Mouse (Mus musculus) thymus, postnatal 4 days (tissue): ENCODE results near the gene Rasgrp1.

ENCODE experiments used
- DNase-seq: peaks from one replicate; pipeline ENCODE4 v3.0.0; 2021

Rasgrp1 gene

GRCm38 (mm10) chr2:117331634-117332033 is 11.2 kb downstream of the Rasgrp1 start:
- peak; percentile 80 for DNase-seq

GRCm38 (mm10) chr2:117328521-117329285 is 14.1 kb downstream of the Rasgrp1 start:
- DNase-seq, result no peak

- DNase-seq, result no peak
These were observed 20.4 kb downstream of the Rasgrp1 start for GRCm38 (mm10) chr2:117322399-117322798.

GRCm38 (mm10) chr2:117321231-117321630 is 21.6 kb downstream of the Rasgrp1 start:
- DNase-seq, result no peak

- DNase-seq, result no peak
These were observed 23.8 kb downstream of the Rasgrp1 start for GRCm38 (mm10) chr2:117318991-117319390.

GRCm38 (mm10) chr2:117313586-117314235 is 29.1 kb downstream of the Rasgrp1 start:
- no peak for DNase-seq

- DNase-seq, result no peak
These were observed 30.3 kb downstream of the Rasgrp1 start for GRCm38 (mm10) chr2:117312441-117312895.

GRCm38 (mm10) chr2:117312030-117312429 is 30.8 kb downstream of the Rasgrp1 start:
- no peak for DNase-seq

GRCm38 (mm10) chr2:117311349-117311748 is 31.5 kb downstream of the Rasgrp1 start:
- no peak for DNase-seq

- DNase-seq, result no peak
These were observed 33.8 kb downstream of the Rasgrp1 start for GRCm38 (mm10) chr2:117309046-117309445.

- no peak for DNase-seq
These were observed 34.8 kb downstream of the Rasgrp1 start for GRCm38 (mm10) chr2:117307959-117308358.

- no peak for DNase-seq
These were observed 37.9 kb downstream of the Rasgrp1 start for GRCm38 (mm10) chr2:117304941-117305340.

- peak; percentile 35 for DNase-seq
These were observed 39.1 kb downstream of the Rasgrp1 start for GRCm38 (mm10) chr2:117303391-117304350.

- DNase-seq, result no peak
These were observed 43.0 kb downstream of the Rasgrp1 start for GRCm38 (mm10) chr2:117299596-117300448.

- DNase-seq, result no peak
These were observed 54.5 kb downstream of the Rasgrp1 start for GRCm38 (mm10) chr2:117288291-117288690.

GRCm38 (mm10) chr2:117263786-117264408 is 78.9 kb downstream of the Rasgrp1 start:
- peak; percentile 86 for DNase-seq

- no peak for DNase-seq
These were observed 80.6 kb downstream of the Rasgrp1 start for GRCm38 (mm10) chr2:117262184-117262583.

GRCm38 (mm10) chr2:117257617-117258016 is 85.2 kb downstream of the Rasgrp1 start:
- no peak for DNase-seq

- DNase-seq, result no peak
These were observed 87.4 kb downstream of the Rasgrp1 start for GRCm38 (mm10) chr2:117255415-117255814.

- DNase-seq, result no peak
These were observed 92.7 kb downstream of the Rasgrp1 start for GRCm38 (mm10) chr2:117250001-117250510.

- DNase-seq, result peak; percentile 92
These were observed 93.4 kb downstream of the Rasgrp1 start, which contains the start of gene Fam98b for GRCm38 (mm10) chr2:117249255-117250000. Fam98b (plus strand) TSS chr2:117249739.
